In the genomic region with DNA sequence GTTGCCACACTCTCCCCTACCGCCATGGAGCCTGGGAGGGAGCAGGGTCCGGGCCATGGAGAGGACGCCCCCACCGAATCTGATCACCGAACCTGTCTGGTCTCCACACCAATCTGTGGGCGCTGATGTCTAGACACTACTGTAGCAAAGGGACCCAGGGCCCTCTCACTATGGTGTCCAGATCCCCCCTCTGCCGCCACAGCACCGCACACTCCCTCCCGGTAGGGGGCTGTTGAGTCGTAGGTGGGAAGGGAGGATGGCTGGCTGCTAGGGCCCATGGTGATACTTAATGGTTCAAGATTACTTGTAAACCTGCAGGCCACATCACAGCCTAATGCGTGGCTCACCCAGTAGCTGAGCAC, we compare ENCODE assay signal across 9 mouse cellular contexts. TPM values are rescaled to one million over a fixed set of nuclear protein-coding genes. Genes with fewer than 3 reads are reported as not detected.
A peak's percentile ranks its signal among the peaks of the same experiment; 100 is the strongest.
DNase-seq lines count a peak whose midpoint lies in the region; ATAC-seq and TF ChIP-seq lines count a peak whose summit lies in the region.
"Had no signal": no experiment of that assay in that cellular context is flagged by ENCODE, and none has a peak within 500 bp of the region (broad histone marks: within the 10 kb centered on the region; RNA-seq: fewer than 3 reads in every experiment).

No protein-coding gene starts in this region.

- peak overlapping the region; percentile 88 for H3K4me3 ChIP-seq in lung, adult 2 months (replicated peaks; ENCODE audit: extremely low read depth, low read depth, low read length)
- peak overlapping the region; percentile 49 for H3K4me3 ChIP-seq in bone marrow, adult 2 months (replicated peaks; ENCODE audit: control insufficient read depth, low read depth, low read length)

- peaks cover 9% of the 10 kb centered on the region; the same call in 1 of the 2 replicates for H3K4me1 ChIP-seq in lung, adult 2 months (ENCODE audit: control insufficient read depth, insufficient read depth, low read length)
- H3K4me1 ChIP-seq in bone marrow, adult 2 months (ENCODE audit: control insufficient read depth, insufficient read depth, low read length), result 0 out of 2 replicates have a peak, but pooled peaks cover 2% of the 10 kb centered on the region

- no peak for DNase-seq in lung, adult 2 months
- DNase-seq in lung, postnatal 10 days, result no peak
- peak; percentile 23 for DNase-seq in forelimb bud, embryonic 11.5 days (ENCODE audit: low read depth, low spot score)
- peak; percentile 39 for DNase-seq in thymus, postnatal 25 days
- DNase-seq in adrenal gland, postnatal 4 days (ENCODE audit: low spot score in 2 of 2), result no peak
- no peak for DNase-seq in left cerebral cortex, adult 11 months (ENCODE audit: low spot score)

- peak; percentile 47 for ATAC-seq in megakaryocyte, adult 5-6 weeks (ENCODE audit: poor library complexity, severe bottlenecking)

- TF ChIP-seq POLR2A in lung, adult 2 months (IDR thresholded peaks at IDR 0.05; ENCODE audit: borderline replicate concordance, extremely low read depth, low read depth, low read length), result no peak
- TF ChIP-seq POLR2A in bone marrow, adult 2 months (IDR thresholded peaks at IDR 0.05; ENCODE audit: borderline replicate concordance, control insufficient read depth, low read depth, low read length), result no peak

- peak; percentile 20; the same call in 1 of the 2 replicates for TF ChIP-seq CTCF in lung, adult 2 months (IDR thresholded peaks at IDR 0.05; ENCODE audit: insufficient read depth, low read length)
- TF ChIP-seq CTCF in bone marrow, adult 2 months (IDR thresholded peaks at IDR 0.05; ENCODE audit: control insufficient read depth, insufficient read depth, low read length), result 0 out of 2 replicates have a peak, but pooled peaks have one; percentile 8

- H3K27ac ChIP-seq in bone marrow, adult 2 months (ENCODE audit: control insufficient read depth, insufficient read depth, low read depth, low read length, poor library complexity), result peak overlapping the region; percentile 26; the same call in 1 of the 2 replicates

- WGBS in lung, adult 2 months, result 10% methylated on average over 11 of the region's 11 CpGs
- 3% methylated on average over 11 of the region's 11 CpGs for WGBS in bone marrow, adult 2 months

RNA-seq across cellular contexts. Expression of a gene that starts 0.6 kb away (rescaled TPM):
- polyA plus RNA-seq in lung, adult 2 months (2012; rRNA removed), result not detected in 2 replicates
- polyA plus RNA-seq in bone marrow, adult 2 months (2011; ENCODE audit: insufficient read depth, insufficient read length, low replicate concordance, missing spikeins), result not detected in 2 replicates
- 0.36 TPM in 1 of 2 replicates, not detected in the other for total RNA-seq in megakaryocyte, adult 5-6 weeks (2015)
- not detected in 2 replicates for total RNA-seq in megakaryocyte, adult 5-6 weeks (2017)
- total RNA-seq in adrenal gland, postnatal 4 days (2021), result not detected
- total RNA-seq: left cerebral cortex, postnatal 10 days had no signal

RNA-seq across cellular contexts. Expression of a gene that starts 7.2 kb away (rescaled TPM):
- 1,942 and 2,032 TPM in 2 replicates for polyA plus RNA-seq in lung, adult 2 months (2012; rRNA removed)
- polyA plus RNA-seq in bone marrow, adult 2 months (2011; ENCODE audit: insufficient read depth, insufficient read length, low replicate concordance, missing spikeins), result 91.0 and 128 TPM in 2 replicates
- 1.6 and 3.1 TPM in 2 replicates for total RNA-seq in megakaryocyte, adult 5-6 weeks (2015)
- 3.7 and 3.9 TPM in 2 replicates for total RNA-seq in megakaryocyte, adult 5-6 weeks (2017)
- total RNA-seq in adrenal gland, postnatal 4 days (2021), result 100 to 1,000 TPM; 265 to 295 TPM

RNA-seq across cellular contexts. Expression of a gene that starts 17.2 kb away (rescaled TPM):
- polyA plus RNA-seq in lung, adult 2 months (2012; rRNA removed), result 106 and 134 TPM in 2 replicates
- 10.6 and 32.5 TPM in 2 replicates for polyA plus RNA-seq in bone marrow, adult 2 months (2011; ENCODE audit: insufficient read depth, insufficient read length, low replicate concordance, missing spikeins)
- total RNA-seq in megakaryocyte, adult 5-6 weeks (2015), result 37.0 and 41.9 TPM in 2 replicates
- total RNA-seq in megakaryocyte, adult 5-6 weeks (2017), result 38.1 and 43.6 TPM in 2 replicates
- 100 to 1,000 TPM; 121 to 156 TPM for total RNA-seq in adrenal gland, postnatal 4 days (2021)

RNA-seq across cellular contexts. Expression of a gene that starts 41.2 kb away (rescaled TPM):
- 13.1 and 15.1 TPM in 2 replicates for polyA plus RNA-seq in lung, adult 2 months (2012; rRNA removed)
- 0.99 and 4.2 TPM in 2 replicates for polyA plus RNA-seq in bone marrow, adult 2 months (2011; ENCODE audit: insufficient read depth, insufficient read length, low replicate concordance, missing spikeins)
- total RNA-seq in megakaryocyte, adult 5-6 weeks (2015), result 0.33 TPM in 1 of 2 replicates, not detected in the other
- 0.11 and 0.33 TPM in 2 replicates for total RNA-seq in megakaryocyte, adult 5-6 weeks (2017)
- 10 to 100 TPM; 11.1 to 11.4 TPM for total RNA-seq in adrenal gland, postnatal 4 days (2021)

Comparison
In these comparisons a context has a peak if more than half of its experiments do, and no peak if none do; other contexts are left out.
1. DNase-seq: peak in forelimb bud, embryonic 11.5 days (single experiment) and thymus, postnatal 25 days (single experiment); none in lung, adult 2 months (single experiment), lung, postnatal 10 days (single experiment), adrenal gland, postnatal 4 days (0 of 2) and left cerebral cortex, adult 11 months (single experiment).
2. RNA of a gene that starts 7.2 kb away (total RNA-seq): 265 to 295 TPM in adrenal gland, postnatal 4 days; 1.6 to 3.9 TPM in megakaryocyte, adult 5-6 weeks; every median in the first group is over 10 times any median in the second.